Comparison of ENCODE assay signal across 29 mouse cellular contexts in the genomic region with DNA sequence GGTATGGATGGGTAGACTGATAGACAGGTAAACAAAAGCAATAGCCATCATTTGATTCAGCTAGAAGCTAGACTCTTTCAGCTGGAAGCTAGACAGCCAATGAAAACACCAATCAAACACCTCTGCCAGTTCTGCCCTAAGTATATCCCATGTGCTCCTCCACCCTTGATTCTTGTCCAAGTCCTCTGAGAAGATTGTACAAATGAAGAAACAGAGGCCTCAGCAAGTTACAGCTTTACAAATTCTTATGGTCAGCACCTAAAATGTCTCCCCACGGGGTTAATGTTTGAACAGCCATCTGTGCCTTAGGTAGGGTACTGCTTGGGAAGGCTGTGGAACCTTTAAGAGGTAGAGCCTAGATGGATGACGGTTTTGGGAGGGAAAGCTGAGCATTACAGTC.
DNase-seq lines count a peak whose midpoint lies in the region; ATAC-seq and TF ChIP-seq lines count a peak whose summit lies in the region.
"Had no signal": no experiment of that assay in that cellular context is flagged by ENCODE, and none has a peak within 500 bp of the region (broad histone marks: within the 10 kb centered on the region; RNA-seq: fewer than 3 reads in every experiment).

No protein-coding gene starts in this region.

- H3K4me2 ChIP-seq in kidney, embryonic 16.5 days (replicated peaks; ENCODE audit: low read depth, low read length), result no peak overlapping the region
- no peak overlapping the region for H3K4me2 ChIP-seq in kidney, embryonic 14.5 days (replicated peaks; ENCODE audit: low read depth, low read length)
- H3K4me2 ChIP-seq: embryonic facial prominence, embryonic 13.5 days; forebrain, embryonic 12.5 days; forebrain, embryonic 15.5 days; heart, embryonic 13.5 days; hindbrain, embryonic 12.5 days; hindbrain, embryonic 15.5 days had no signal

- no peaks in the 10 kb centered on the region for H3K9me3 ChIP-seq in kidney, embryonic 16.5 days (ENCODE audit: low read length)
- H3K9me3 ChIP-seq in kidney, embryonic 14.5 days (ENCODE audit: control insufficient read depth, low read length), result peaks cover 4% of the 10 kb centered on the region
- H3K9me3 ChIP-seq: embryonic facial prominence, embryonic 13.5 days; forebrain, embryonic 12.5 days; forebrain, embryonic 15.5 days; G1E; heart, embryonic 10.5 days; heart, embryonic 13.5 days; hindbrain, embryonic 15.5 days had no signal

- TF ChIP-seq CTCF in gastrocnemius, adult 2 months (IDR thresholded peaks at IDR 0.05), result no peak

- no peaks in the 10 kb centered on the region for H3K36me3 ChIP-seq in kidney, embryonic 16.5 days (ENCODE audit: insufficient read depth, low read length)
- no peaks in the 10 kb centered on the region for H3K36me3 ChIP-seq in kidney, embryonic 14.5 days (ENCODE audit: control insufficient read depth, insufficient read depth, low read length)
- H3K36me3 ChIP-seq: embryonic facial prominence, embryonic 10.5 days; forebrain, embryonic 12.5 days; forebrain, embryonic 15.5 days; G1E; heart, embryonic 13.5 days; hindbrain, embryonic 12.5 days; hindbrain, embryonic 15.5 days had no signal

- no peak overlapping the region for H3K4me3 ChIP-seq in gastrocnemius, adult 2 months
- H3K4me3 ChIP-seq in kidney, embryonic 16.5 days (ENCODE audit: low read length), result no peak overlapping the region
- H3K4me3 ChIP-seq in kidney, embryonic 14.5 days (ENCODE audit: low read length), result no peak overlapping the region
- H3K4me3 ChIP-seq: embryonic facial prominence, embryonic 10.5 days; embryonic facial prominence, embryonic 13.5 days; erythroblast, embryonic 14.5 days; forebrain, embryonic 12.5 days; forebrain, embryonic 15.5 days; heart, embryonic 10.5 days; heart, embryonic 13.5 days; hindbrain, embryonic 12.5 days; hindbrain, embryonic 15.5 days had no signal

- DNase-seq in gastrocnemius, adult 2 months, result no peak
- no peak for DNase-seq in gastrocnemius, postnatal 25 days
- peak; percentile 49 for DNase-seq in kidney, adult 11 months
- DNase-seq in kidney, adult 9 months, result peak; percentile 73
- peak; percentile 38 to 71 for DNase-seq in kidney, postnatal 36 days
- no peak for DNase-seq in adrenal gland, postnatal 10 days
- DNase-seq: adrenal gland, postnatal 14 days; B cell, adult 2 months; cerebellum, adult 11 months; cerebellum, adult 2 months; cerebellum, adult 9-11 months; cerebellum, postnatal 36 days; embryo, embryonic 11 days; gastrocnemius, postnatal 36 days; heart, postnatal 14 days had no signal

- H3K27ac ChIP-seq in gastrocnemius, adult 2 months, result peak overlapping the region; percentile 49
- H3K27ac ChIP-seq in kidney, embryonic 16.5 days (ENCODE audit: low read length), result no peak overlapping the region
- no peak overlapping the region for H3K27ac ChIP-seq in kidney, embryonic 14.5 days (ENCODE audit: low read depth, low read length)
- H3K27ac ChIP-seq: embryonic facial prominence, embryonic 10.5 days; embryonic facial prominence, embryonic 13.5 days; forebrain, embryonic 12.5 days; forebrain, embryonic 15.5 days; heart, embryonic 10.5 days; heart, embryonic 13.5 days; hindbrain, embryonic 12.5 days; hindbrain, embryonic 15.5 days had no signal

- no peaks in the 10 kb centered on the region for H3K27me3 ChIP-seq in kidney, embryonic 16.5 days (ENCODE audit: insufficient read depth, low read length)
- no peaks in the 10 kb centered on the region for H3K27me3 ChIP-seq in kidney, embryonic 14.5 days (ENCODE audit: control insufficient read depth, insufficient read depth, low read length)
- H3K27me3 ChIP-seq: CH12.LX; embryonic facial prominence, embryonic 13.5 days; forebrain, embryonic 12.5 days; forebrain, embryonic 15.5 days; heart, embryonic 13.5 days; hindbrain, embryonic 12.5 days; hindbrain, embryonic 15.5 days had no signal

- WGBS in kidney, embryonic 16.5 days, result 69% methylated on average over 2 of the region's 2 CpGs
- WGBS in kidney, embryonic 14.5 days, result 71% methylated on average over 2 of the region's 2 CpGs

- ATAC-seq in kidney, embryonic 16.5 days (ENCODE audit: low FRiP score, low TSS enrichment), result no peak
- ATAC-seq in kidney, embryonic 14.5 days (ENCODE audit: low FRiP score, low TSS enrichment), result no peak
- ATAC-seq: forebrain, embryonic 15.5 days; Patski had no signal

- intact Hi-C loops in gastrocnemius, adult 2 months (cut with DNase I), result no loop called here

- 0 out of 2 replicates have a peak, but pooled peaks cover 5% of the 10 kb centered on the region for H3K4me1 ChIP-seq in kidney, embryonic 16.5 days (ENCODE audit: insufficient read depth, low read length)
- peaks cover 2% of the 10 kb centered on the region; the same call in 1 of the 2 replicates for H3K4me1 ChIP-seq in kidney, embryonic 14.5 days (ENCODE audit: control insufficient read depth, insufficient read depth, low read length)
- H3K4me1 ChIP-seq: hindbrain, embryonic 15.5 days had no signal

- no peak overlapping the region for H3K9ac ChIP-seq in kidney, embryonic 16.5 days (replicated peaks; ENCODE audit: low read length)
- H3K9ac ChIP-seq in kidney, embryonic 14.5 days (ENCODE audit: low read depth, low read length), result no peak overlapping the region
- H3K9ac ChIP-seq: embryonic facial prominence, embryonic 13.5 days; forebrain, embryonic 12.5 days; forebrain, embryonic 15.5 days; heart, embryonic 13.5 days; hindbrain, embryonic 12.5 days; hindbrain, embryonic 15.5 days had no signal

Comparison
In these comparisons a context has a peak if more than half of its experiments do, and no peak if none do; other contexts are left out.
1. DNase-seq: peak in kidney, adult 11 months (single experiment), kidney, adult 9 months (single experiment) and kidney, postnatal 36 days (2 of 2); none in gastrocnemius, adult 2 months (single experiment), gastrocnemius, postnatal 25 days (single experiment) and adrenal gland, postnatal 10 days (single experiment).